Mouse (Mus musculus): ENCODE measurements at regions not wholly inside any gene's neighbourhood (a gene's known extent, or its start where the extent isn't known, plus 50 kb on each side); places are given as distances from the start of the nearest gene placed in this dataset.

- no peak for TF ChIP-seq CTCF (conservative IDR thresholded peaks at IDR 0.05; ENCODE audit: low read length)
- no peak for TF ChIP-seq NANOG (IDR thresholded peaks at IDR 0.05; ENCODE audit: borderline replicate concordance, low read length)
Measured at GRCm38 (mm10) chr1:60826981-60827380, 59.8 kb upstream of the Ctla4 start.
